Mouse (Mus musculus) cerebellum, postnatal 25 days (tissue): ENCODE results near the gene Mmp24.

Experiments
- DNase-seq, 2 experiments: peaks; one replicate each; pipeline ENCODE4 v3.0.0; 2021; ENCODE audit warnings: mixed read lengths in 2 of 2

Mmp24 gene

GRCm38 (mm10) chr2:155776824-155777687 lies 1.9 kb downstream of the Mmp24 start:
- DNase-seq, result peak; percentile 49 to 61

GRCm38 (mm10) chr2:155777688-155777985 lies 2.5 kb downstream of the Mmp24 start:
- DNase-seq, result no peak

GRCm38 (mm10) chr2:155778004-155778403 lies 2.9 kb downstream of the Mmp24 start:
- DNase-seq, result peak; percentile 52 to 60

GRCm38 (mm10) chr2:155779066-155779465 lies 3.9 kb downstream of the Mmp24 start:
- DNase-seq, result peak; percentile 47 to 59

- DNase-seq, result peak in 1 of 2 experiments; percentile 53
Measured at GRCm38 (mm10) chr2:155779506-155779905, 4.4 kb downstream of the Mmp24 start.

- peak; percentile 63 to 68 for DNase-seq
Measured at GRCm38 (mm10) chr2:155784534-155784933, 9.4 kb downstream of the Mmp24 start.

- no peak for DNase-seq
Measured at GRCm38 (mm10) chr2:155786905-155787304, 11.8 kb downstream of the Mmp24 start.

- DNase-seq, result peak; percentile 63 to 67
Measured at GRCm38 (mm10) chr2:155787949-155788931, 13.1 kb downstream of the Mmp24 start.

- DNase-seq, result peak; percentile 45 to 54
Measured at GRCm38 (mm10) chr2:155792899-155793298, 17.8 kb downstream of the Mmp24 start.

- peak; percentile 98 to 99 for DNase-seq
Measured at GRCm38 (mm10) chr2:155794674-155795445, 19.7 kb downstream of the Mmp24 start.

- DNase-seq, result peak; percentile 37 to 62
Measured at GRCm38 (mm10) chr2:155798613-155799012, 23.5 kb downstream of the Mmp24 start.

- DNase-seq, result peak; percentile 54 to 72
Measured at GRCm38 (mm10) chr2:155802761-155803160, 27.6 kb downstream of the Mmp24 start.

GRCm38 (mm10) chr2:155804053-155804452 lies 28.9 kb downstream of the Mmp24 start:
- peak in 1 of 2 experiments; percentile 53 for DNase-seq

- peak; percentile 99 for DNase-seq
Measured at GRCm38 (mm10) chr2:155805231-155805924, 30.2 kb downstream of the Mmp24 start.

GRCm38 (mm10) chr2:155805925-155806255 lies 30.7 kb downstream of the Mmp24 start:
- peak in 1 of 2 experiments; percentile 62 for DNase-seq

GRCm38 (mm10) chr2:155806548-155806947 lies 31.4 kb downstream of the Mmp24 start:
- DNase-seq, result peak; percentile 90 to 91

GRCm38 (mm10) chr2:155807408-155807807 lies 32.3 kb downstream of the Mmp24 start:
- DNase-seq, result peak; percentile 42 to 55

- peak in 1 of 2 experiments; percentile 45 for DNase-seq
Measured at GRCm38 (mm10) chr2:155809620-155810019, 34.5 kb downstream of the Mmp24 start.

GRCm38 (mm10) chr2:155811821-155812396 lies 36.8 kb downstream of the Mmp24 start:
- DNase-seq, result peak; percentile 98

- peak; percentile 17 to 39 for DNase-seq
Measured at GRCm38 (mm10) chr2:155812637-155813036, 37.5 kb downstream of the Mmp24 start.

GRCm38 (mm10) chr2:155814829-155815228 lies 39.7 kb downstream of the Mmp24 start:
- DNase-seq, result peak; percentile 40 to 43

- peak; percentile 74 to 82 for DNase-seq
Measured at GRCm38 (mm10) chr2:155816179-155816578, 41.0 kb downstream of the Mmp24 start.
